Mouse (Mus musculus): ENCODE data around the gene Ubxn11. TPM values are rescaled to one million over a fixed set of nuclear protein-coding genes. Genes with fewer than 3 reads are reported as not detected.
"Not testable (repeated sequence)": the region's sequence is repeated elsewhere in the genome, so short reads cannot be mapped to it uniquely, and the experiment has no call there.

Gene Ubxn11
- total RNA-seq, 2 experiments from 2014 or later = 0.73 to 1.7 TPM

GRCm38 (mm10) chr4:134144297-134144696, 41.9 kb downstream of the Ubxn11 start:
- not testable (repeated sequence) for DNase-seq

GRCm38 (mm10) chr4:134149389-134149788, 47.0 kb downstream of the Ubxn11 start:
- no peak for DNase-seq

GRCm38 (mm10) chr4:134152112-134152511, 49.7 kb downstream of the Ubxn11 start:
- DNase-seq = no peak

GRCm38 (mm10) chr4:134153656-134154055, 51.3 kb downstream of the Ubxn11 start:
- no peak for DNase-seq

- DNase-seq = no peak
Measured at GRCm38 (mm10) chr4:134154354-134154753, 52.0 kb downstream of the Ubxn11 start.

- no peak for DNase-seq
Measured at GRCm38 (mm10) chr4:134155531-134155930, 53.2 kb downstream of the Ubxn11 start.

GRCm38 (mm10) chr4:134155961-134156465, 53.6 kb downstream of the Ubxn11 start:
- no peak for DNase-seq

- peak; percentile 33 for DNase-seq
Measured at GRCm38 (mm10) chr4:134156744-134157143, 54.4 kb downstream of the Ubxn11 start.

GRCm38 (mm10) chr4:134157558-134157957, 55.2 kb downstream of the Ubxn11 start:
- DNase-seq = no peak

GRCm38 (mm10) chr4:134158774-134159173, 56.4 kb downstream of the Ubxn11 start:
- DNase-seq = no peak

- peak; percentile 25 for DNase-seq
Measured at GRCm38 (mm10) chr4:134160071-134160470, 57.7 kb downstream of the Ubxn11 start.

- DNase-seq = no peak
Measured at GRCm38 (mm10) chr4:134164591-134164990, 62.2 kb downstream of the Ubxn11 start.

- DNase-seq = no peak
Measured at GRCm38 (mm10) chr4:134165024-134165423, 62.7 kb downstream of the Ubxn11 start.

GRCm38 (mm10) chr4:134165548-134166465, 63.4 kb downstream of the Ubxn11 start:
- no peak for DNase-seq

- DNase-seq = no peak
Measured at GRCm38 (mm10) chr4:134166906-134167305, 64.5 kb downstream of the Ubxn11 start.

- DNase-seq = no peak
Measured at GRCm38 (mm10) chr4:134172391-134172790, 70.0 kb downstream of the Ubxn11 start.

Other genes starting within 250 kb of the Ubxn11 start
- gene Rps6ka1, start 214.8 kb upstream of the Ubxn11 start, total RNA-seq (2021) = 1 to 10 TPM; 7.2 to 8.1 TPM
- 100 to 1,000 TPM; 225 to 257 TPM for gene Hmgn2, start 133.9 kb upstream of the Ubxn11 start, total RNA-seq (2021)
- gene Dhdds, start 101.7 kb upstream of the Ubxn11 start, total RNA-seq (2021) = 10 to 100 TPM; 16.7 to 17.5 TPM
- gene Lin28a, start 83.7 kb upstream of the Ubxn11 start, total RNA-seq (2021) = 1 to 10 TPM; 1.7 to 2.8 TPM
- gene Zfp683, start 48.7 kb upstream of the Ubxn11 start, total RNA-seq (2021) = not detected
- gene Crybg2, start 41.8 kb upstream of the Ubxn11 start, total RNA-seq (2021) = not detected
- gene Cd52, start 7.5 kb upstream of the Ubxn11 start, total RNA-seq (2021) = 1 to 10 TPM in 1 of 2 experiments, under 1 TPM in 1; 0.70 to 2.1 TPM
- gene Sh3bgrl3, start 26.2 kb downstream of the Ubxn11 start, total RNA-seq (2021) = 10 to 100 TPM; 44.9 to 59.6 TPM
- gene Cep85, start 84.5 kb downstream of the Ubxn11 start, total RNA-seq (2021) = 10 to 100 TPM; 50.5 to 55.0 TPM
- not detected for gene Gm7534, start 100.4 kb downstream of the Ubxn11 start, total RNA-seq (2021)
- 1 to 10 TPM in 1 of 2 experiments, not detected in 1; 1.1 TPM for gene Catsper4, start 124.8 kb downstream of the Ubxn11 start, total RNA-seq (2021)
- 1 to 10 TPM; 3.3 to 5.2 TPM for gene Cnksr1, start 135.8 kb downstream of the Ubxn11 start, total RNA-seq (2021)
- not detected for gene E130218I03Rik, start 141.1 kb downstream of the Ubxn11 start, total RNA-seq (2021)
- 1 to 10 TPM; 3.4 to 4.3 TPM for gene Zfp593, start 143.0 kb downstream of the Ubxn11 start, total RNA-seq (2021)
- gene Gm30191, start 144.4 kb downstream of the Ubxn11 start, total RNA-seq (2021) = not detected
- 1 to 10 TPM; 5.1 to 6.0 TPM for gene Grrp1, start 151.5 kb downstream of the Ubxn11 start, total RNA-seq (2021)
- gene Pdik1l, start 185.3 kb downstream of the Ubxn11 start, total RNA-seq (2021) = 1 to 10 TPM; 5.8 to 8.4 TPM
- 100 to 1,000 TPM in 1 of 2 experiments, 10 to 100 TPM in 1; 78.5 to 107 TPM for gene Trim63, start 212.6 kb downstream of the Ubxn11 start, total RNA-seq (2021)
- under 1 TPM; 0.29 to 0.66 TPM for gene Slc30a2, start 240.6 kb downstream of the Ubxn11 start, total RNA-seq (2021)